Mouse (Mus musculus) erythroblast, adult 5-6 weeks (primary cell): Measurements from ENCODE around the gene Polr3b. TPM values are rescaled to one million over a fixed set of nuclear protein-coding genes. Genes with fewer than 3 reads are reported as not detected.

Source experiments
- ATAC-seq: replicated peaks from 2 replicates; pipeline ENCODE4 v1.8.0; 2016; ENCODE audit warnings: moderate number of reproducible peaks, mild to moderate bottlenecking, moderate TSS enrichment, inconsistent platforms; ENCODE audit not compliant: poor library complexity, low FRiP score, severe bottlenecking
- total RNA-seq, 2 experiments: library from RNA; stranded (forward) in 1 of 2; stranded (reverse) in 1 of 2; fragments of 150-400 nt in 1 of 2; fragments of 200-764, 138-1000 nt in 1 of 2; gene quantifications; 2 replicates each; pipeline versions ENCODE4 v1.2.3 to v1.2.4; 2015 to 2017; ENCODE audit warnings: low replicate concordance in 2 of 2

Gene Polr3b
- total RNA-seq, 2 experiments from 2014 or later: 50.5 to 81.8 TPM

GRCm38 (mm10) chr10:84755786-84756203, 133.7 kb downstream of the Polr3b start, which contains the start of gene Rfx4:
Gene Rfx4 (plus strand): TSS chr10:84756062.
- no peak for ATAC-seq

- 0 out of 2 replicates have a peak, but pooled peaks have one; percentile 46 for ATAC-seq
Measured at GRCm38 (mm10) chr10:84756435-84757095, 134.5 kb downstream of the Polr3b start.

GRCm38 (mm10) chr10:84757426-84758199, 135.5 kb downstream of the Polr3b start:
- no peak for ATAC-seq

- no peak for ATAC-seq
Measured at GRCm38 (mm10) chr10:84758200-84758468, 136.0 kb downstream of the Polr3b start.

- no peak for ATAC-seq
Measured at GRCm38 (mm10) chr10:84758483-84759431, 136.7 kb downstream of the Polr3b start.

- no peak for ATAC-seq
Measured at GRCm38 (mm10) chr10:84759511-84760117, 137.5 kb downstream of the Polr3b start.

GRCm38 (mm10) chr10:84760118-84761111, 138.3 kb downstream of the Polr3b start:
- no peak for ATAC-seq

GRCm38 (mm10) chr10:84768766-84769165, 146.7 kb downstream of the Polr3b start:
- no peak for ATAC-seq

GRCm38 (mm10) chr10:84772380-84773130, 150.5 kb downstream of the Polr3b start:
- ATAC-seq: no peak

GRCm38 (mm10) chr10:84773889-84774288, 151.8 kb downstream of the Polr3b start:
- no peak for ATAC-seq

GRCm38 (mm10) chr10:84774573-84774972, 152.5 kb downstream of the Polr3b start:
- ATAC-seq: no peak

Other genes starting within 250 kb of the Polr3b start
- gene Nuak1, start 181.7 kb upstream of the Polr3b start, total RNA-seq (2015; ENCODE audit: low replicate concordance): not detected in 2 replicates
- 0.85 TPM in 1 of 2 replicates, not detected in the other for gene Nuak1, start 181.7 kb upstream of the Polr3b start, total RNA-seq (2017; ENCODE audit: low replicate concordance)
- 43.8 and 45.6 TPM in 2 replicates for gene Ckap4, start 88.2 kb upstream of the Polr3b start, total RNA-seq (2015; ENCODE audit: low replicate concordance)
- 29.6 and 38.4 TPM in 2 replicates for gene Ckap4, start 88.2 kb upstream of the Polr3b start, total RNA-seq (2017; ENCODE audit: low replicate concordance)
- 604 and 645 TPM in 2 replicates for gene Tcp11l2, start 45.7 kb upstream of the Polr3b start, total RNA-seq (2015; ENCODE audit: low replicate concordance)
- 495 and 623 TPM in 2 replicates for gene Tcp11l2, start 45.7 kb upstream of the Polr3b start, total RNA-seq (2017; ENCODE audit: low replicate concordance)
- 0.77 TPM in 1 of 2 replicates, not detected in the other for gene Rfx4, start 133.8 kb downstream of the Polr3b start, total RNA-seq (2015; ENCODE audit: low replicate concordance)
- gene Rfx4, start 133.8 kb downstream of the Polr3b start, total RNA-seq (2017; ENCODE audit: low replicate concordance): not detected in 2 replicates